Mouse (Mus musculus) layer of hippocampus, postnatal 10 days (tissue): ENCODE measurements around the gene Gm10639. TPM values are rescaled to one million over a fixed set of nuclear protein-coding genes. Genes with fewer than 3 reads are reported as not detected.
"Not testable (repeated sequence)": the region's sequence is repeated elsewhere in the genome, so short reads cannot be mapped to it uniquely, and the experiment has no call there.

Experiments used
- DNase-seq, 2 experiments: peaks; one replicate each; pipeline ENCODE4 v3.0.0; 2021; ENCODE audit warnings: low spot score in 2 of 2
- long read RNA-seq: library from polyadenylated mRNA; stranded (forward); transcript quantifications from one replicate; pipeline ENCODE4 v2.0.0, GENCODE M21; 2023
- total RNA-seq, 2 experiments: library from RNA; stranded (reverse); gene quantifications; 2 replicates each; pipeline ENCODE4 v1.2.3; 2021

Gm10639 gene
- total RNA-seq, result not detected
- long read RNA-seq, result 0 reads

- not testable (repeated sequence) for DNase-seq
Observed at GRCm38 (mm10) chr9:78289723-78290122, at the start of gene Gm10639. Gene Gm10639, plus strand, starts transcription at chr9:78289923.

- peak in 1 of 2 experiments; percentile 6 for DNase-seq
Observed at GRCm38 (mm10) chr9:78255683-78256470, 33.8 kb upstream of the Gm10639 start.

- not testable (repeated sequence) for DNase-seq
Observed at GRCm38 (mm10) chr9:78256914-78257313, 32.8 kb upstream of the Gm10639 start, which contains the start of gene Gm3776. Gene Gm3776, plus strand, starts transcription at chr9:78257129.

GRCm38 (mm10) chr9:78259688-78260087, 30.0 kb upstream of the Gm10639 start:
- DNase-seq, result peak; percentile 34 to 57

- DNase-seq, result not testable (repeated sequence)
Observed at GRCm38 (mm10) chr9:78270945-78271344, 18.8 kb upstream of the Gm10639 start.

- DNase-seq, result not testable (repeated sequence)
Observed at GRCm38 (mm10) chr9:78282002-78282711, 7.6 kb upstream of the Gm10639 start.

- DNase-seq, result not testable (repeated sequence)
Observed at GRCm38 (mm10) chr9:78289063-78289462, 660 bp upstream of the Gm10639 start.

GRCm38 (mm10) chr9:78292462-78292861, 2.7 kb downstream of the Gm10639 start:
- not testable (repeated sequence) for DNase-seq

GRCm38 (mm10) chr9:78293683-78294082, 4.0 kb downstream of the Gm10639 start:
- not testable (repeated sequence) for DNase-seq

GRCm38 (mm10) chr9:78294781-78295180, 5.1 kb downstream of the Gm10639 start:
- not testable (repeated sequence) for DNase-seq

GRCm38 (mm10) chr9:78296089-78296488, 6.4 kb downstream of the Gm10639 start:
- peak; percentile 30 to 53 for DNase-seq

- no peak for DNase-seq
Observed at GRCm38 (mm10) chr9:78298232-78298631, 8.5 kb downstream of the Gm10639 start.

- DNase-seq, result not testable (repeated sequence)
Observed at GRCm38 (mm10) chr9:78299143-78299542, 9.4 kb downstream of the Gm10639 start.

GRCm38 (mm10) chr9:78308122-78308521, 18.4 kb downstream of the Gm10639 start:
- not testable (repeated sequence) for DNase-seq

GRCm38 (mm10) chr9:78314696-78315095, 25.0 kb downstream of the Gm10639 start, which contains the start of gene Omt2a:
Gene Omt2a, minus strand, starts transcription at chr9:78314796.
- DNase-seq, result no peak

GRCm38 (mm10) chr9:78319499-78319898, 29.8 kb downstream of the Gm10639 start:
- DNase-seq, result no peak

GRCm38 (mm10) chr9:78327289-78327688, 37.6 kb downstream of the Gm10639 start, which contains the start of gene Omt2b:
Gene Omt2b, plus strand, starts transcription at chr9:78327589.
- DNase-seq, result not testable (repeated sequence)

- not testable (repeated sequence) for DNase-seq
Observed at GRCm38 (mm10) chr9:78337050-78337449, 47.3 kb downstream of the Gm10639 start.

GRCm38 (mm10) chr9:78340324-78340723, 50.6 kb downstream of the Gm10639 start:
- peak; percentile 44 to 53 for DNase-seq

- DNase-seq, result not testable (repeated sequence)
Observed at GRCm38 (mm10) chr9:78342494-78342893, 52.8 kb downstream of the Gm10639 start.

- not testable (repeated sequence) for DNase-seq
Observed at GRCm38 (mm10) chr9:78343055-78343454, 53.3 kb downstream of the Gm10639 start.

GRCm38 (mm10) chr9:78345235-78345634, 55.5 kb downstream of the Gm10639 start:
- DNase-seq, result not testable (repeated sequence)
